Mouse (Mus musculus) hindbrain, embryonic 12.5 days (tissue): Measurements from ENCODE around the gene A4galt. TPM values are rescaled to one million over a fixed set of nuclear protein-coding genes. Genes with fewer than 3 reads are reported as not detected.

ENCODE experiments used
- ATAC-seq: fragments of 200-750 bp; cut with Nextera tagmentation; 2 replicates; pipeline ENCODE4 v1.8.0; 2017; ENCODE audit warnings: moderate TSS enrichment; ENCODE audit not compliant: low FRiP score
- H3K27ac ChIP-seq: fragments of 300-500 bp; sonication (generic); 2 replicates; pipeline ENCODE4 v1.5.1; 2016; ENCODE audit warnings: mild to moderate bottlenecking
- H3K27me3 ChIP-seq: fragments of 300-500 bp; sonication (generic); 2 replicates; pipeline ENCODE4 v1.6.1; 2016; ENCODE audit warnings: mild to moderate bottlenecking
- H3K36me3 ChIP-seq: fragments of 300-500 bp; sonication (generic); 2 replicates; pipeline ENCODE4 v1.6.1; 2016; ENCODE audit warnings: mild to moderate bottlenecking
- H3K4me1 ChIP-seq: fragments of 300-500 bp; sonication (generic); 2 replicates; pipeline ENCODE4 v1.6.1; 2016
- H3K4me2 ChIP-seq: fragments of 300-500 bp; sonication (generic); replicated peaks from 2 replicates; pipeline ENCODE4 v1.6.1; 2016; ENCODE audit warnings: mild to moderate bottlenecking
- H3K4me3 ChIP-seq: fragments of 300-500 bp; sonication (generic); 2 replicates; pipeline ENCODE4 v1.5.1; 2016; ENCODE audit warnings: mild to moderate bottlenecking
- H3K9ac ChIP-seq: fragments of 300-500 bp; sonication (generic); 2 replicates; pipeline ENCODE4 v1.6.1; 2016; ENCODE audit warnings: mild to moderate bottlenecking, moderate library complexity
- H3K9me3 ChIP-seq: fragments of 300-500 bp; sonication (generic); replicated peaks from 2 replicates; pipeline ENCODE4 v1.6.1; 2016; ENCODE audit warnings: mild to moderate bottlenecking
- WGBS: fragments of 180-500 bp; shearing (Covaris S2); methylation state at CpG from one replicate; pipeline ENCODE4 v1.1.7; 2016; 5-methylcytosine and 5-hydroxymethylcytosine counted together
- polyA plus RNA-seq: library from polyadenylated mRNA; unstranded; fragments of >200 nt; fragmentation: Nextera tagmentation; extraction: Ambion mirVana; gene quantifications from 2 replicates; pipeline ENCODE4 v1.2.1, GENCODE M21; 2016

Gene A4galt
- polyA plus RNA-seq, 1 experiment from 2014 or later: 2.0 TPM

DNA sequence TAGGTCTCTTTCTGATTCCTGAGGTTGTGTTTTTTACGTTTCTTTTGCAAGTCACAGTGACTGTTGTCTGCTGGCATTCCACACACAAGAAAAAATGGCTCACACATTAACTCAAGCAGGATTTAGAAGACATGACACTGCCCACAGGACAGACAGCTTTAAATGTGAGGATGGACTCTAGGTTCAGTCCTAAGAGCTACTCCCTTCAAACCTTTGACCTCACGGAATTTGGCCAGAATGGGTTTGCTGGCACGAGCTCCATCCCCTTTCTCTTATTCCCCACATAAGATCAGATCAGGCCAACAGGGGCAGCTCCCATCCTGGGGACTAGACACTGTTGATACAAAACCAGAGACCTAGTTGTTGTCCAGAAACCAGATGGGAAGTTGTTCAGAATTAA, 10.1 kb downstream of the A4galt start:
- Histone ChIP-seq H3K27ac (no peak overlapping the region), H3K4me1 (no peaks in the 10 kb centered on the region), H3K36me3 (no peaks in the 10 kb centered on the region), H3K9me3 (no peaks in the 10 kb centered on the region), H3K9ac (no peak overlapping the region), H3K4me2 (no peak overlapping the region), H3K27me3 (no peaks in the 10 kb centered on the region), H3K4me3 (no peak overlapping the region)
- ATAC-seq: no peak
- 90% methylated on average over 3 of the region's 3 CpGs for WGBS

DNA sequence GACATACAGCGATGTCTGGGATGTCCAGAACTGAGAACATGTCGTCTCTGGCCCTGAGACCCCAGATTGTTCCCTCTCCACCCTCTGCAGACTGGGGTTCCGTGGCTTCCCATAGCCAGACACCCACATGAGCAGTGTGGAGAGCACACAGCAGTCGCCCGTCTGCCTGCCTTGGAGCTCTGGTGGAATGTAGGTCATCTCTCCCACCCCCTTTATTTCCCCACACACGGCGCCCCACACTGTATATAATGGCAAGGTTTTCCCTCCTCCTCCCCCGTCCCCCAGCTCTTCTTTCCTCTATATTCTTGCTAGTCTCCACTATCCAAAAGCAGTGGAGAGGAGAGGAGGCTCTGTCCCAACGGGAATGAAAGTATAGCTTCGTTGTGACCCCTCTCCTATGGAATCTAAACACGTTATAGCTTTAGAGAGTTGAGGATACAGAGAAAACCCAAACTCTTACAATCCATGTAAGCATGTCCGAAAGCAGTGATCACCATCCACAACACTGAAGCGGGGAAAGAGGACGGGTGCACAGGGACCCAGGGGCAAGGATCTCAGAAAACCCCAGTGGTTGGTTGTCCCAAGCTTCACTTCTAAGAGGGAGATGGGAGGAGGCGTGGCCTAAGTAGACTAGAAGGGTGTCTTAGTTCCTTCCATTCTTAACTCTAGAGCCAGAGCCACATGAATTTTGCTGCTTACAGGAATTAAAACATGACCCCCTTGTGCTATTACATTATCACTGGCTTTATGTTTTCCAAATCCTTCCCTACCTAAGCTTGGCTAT, 13.9 kb downstream of the A4galt start:
- ATAC-seq: no peak
- no peak overlapping the region for H3K4me3 ChIP-seq
- 73% methylated on average over 15 of the region's 15 CpGs for WGBS
- no peak overlapping the region for H3K27ac ChIP-seq
- H3K36me3 ChIP-seq: no peaks in the 10 kb centered on the region
- no peaks in the 10 kb centered on the region for H3K27me3 ChIP-seq
- no peaks in the 10 kb centered on the region for H3K9me3 ChIP-seq
- H3K4me1 ChIP-seq: no peaks in the 10 kb centered on the region
- no peak overlapping the region for H3K9ac ChIP-seq
- H3K4me2 ChIP-seq: no peak overlapping the region

DNA sequence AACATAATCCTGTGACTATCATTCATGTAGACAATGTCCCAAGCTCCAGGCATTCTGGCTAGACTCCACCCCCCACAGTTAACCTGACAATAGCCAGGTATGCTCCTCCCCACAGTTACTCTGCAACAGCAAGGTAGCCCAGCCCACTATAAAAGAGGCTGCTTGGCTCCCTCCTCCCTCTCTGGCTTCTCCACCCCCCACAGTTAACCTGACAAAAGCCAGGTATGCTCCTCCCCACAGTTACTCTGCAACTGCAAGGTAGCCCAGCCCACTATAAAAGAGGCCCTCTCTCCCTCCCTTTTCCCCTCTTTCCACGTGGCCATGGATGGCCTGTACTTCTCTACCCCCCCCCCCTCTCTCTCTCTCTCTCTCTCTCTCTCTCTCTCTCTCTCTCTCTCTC, 14.8 kb downstream of the A4galt start:
- Histone ChIP-seq H3K36me3 (no peaks in the 10 kb centered on the region), H3K4me2 (no peak overlapping the region), H3K27ac (no peak overlapping the region), H3K9me3 (no peaks in the 10 kb centered on the region), H3K9ac (no peak overlapping the region), H3K4me3 (no peak overlapping the region), H3K4me1 (no peaks in the 10 kb centered on the region), H3K27me3 (no peaks in the 10 kb centered on the region)
- WGBS: no CpG with 5 or more reads among the region's 1 CpGs
- ATAC-seq: no peak

DNA sequence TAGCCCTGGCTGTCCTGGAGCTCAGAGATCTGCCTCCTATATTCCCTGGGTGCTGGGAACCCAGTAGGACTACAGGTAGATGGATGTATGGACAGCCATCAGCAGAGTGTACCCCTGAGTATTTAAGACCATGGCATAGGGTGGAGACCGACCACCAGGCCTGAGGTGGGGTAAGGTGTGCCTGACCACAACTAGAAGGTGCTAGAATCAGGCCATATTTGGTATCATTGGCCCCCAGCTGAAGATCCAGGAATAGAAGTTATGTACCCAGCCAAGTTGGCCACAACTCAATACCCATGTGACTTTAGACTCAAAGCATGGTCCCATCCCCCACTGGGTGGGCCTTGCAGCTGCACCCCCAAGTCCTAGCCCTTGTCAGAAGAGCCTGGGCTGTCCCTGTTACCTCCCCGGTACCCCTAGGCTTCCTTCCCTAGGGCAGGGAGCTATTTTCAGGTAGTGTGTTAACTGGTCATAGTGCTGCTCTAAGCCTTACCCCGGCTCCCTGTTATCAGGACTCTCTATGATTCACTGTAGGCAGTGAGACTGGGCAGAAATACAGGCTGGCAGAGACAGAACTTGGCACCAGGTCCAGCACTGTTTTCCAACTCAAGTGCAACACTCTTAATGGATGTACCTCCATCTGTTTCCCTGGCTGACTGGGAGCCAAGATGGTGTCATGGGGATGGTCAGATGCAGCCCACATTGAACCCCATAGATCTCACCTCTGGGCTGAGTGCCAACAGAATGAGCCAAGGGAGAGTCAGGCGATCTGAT, 18.2 kb downstream of the A4galt start:
- Histone ChIP-seq H3K9me3 (no peaks in the 10 kb centered on the region), H3K27me3 (no peaks in the 10 kb centered on the region), H3K4me2 (no peak overlapping the region), H3K27ac (no peak overlapping the region), H3K4me3 (no peak overlapping the region), H3K9ac (no peak overlapping the region), H3K4me1 (no peaks in the 10 kb centered on the region), H3K36me3 (no peaks in the 10 kb centered on the region)
- 93% methylated on average over 4 of the region's 4 CpGs for WGBS
- no peak for ATAC-seq

DNA sequence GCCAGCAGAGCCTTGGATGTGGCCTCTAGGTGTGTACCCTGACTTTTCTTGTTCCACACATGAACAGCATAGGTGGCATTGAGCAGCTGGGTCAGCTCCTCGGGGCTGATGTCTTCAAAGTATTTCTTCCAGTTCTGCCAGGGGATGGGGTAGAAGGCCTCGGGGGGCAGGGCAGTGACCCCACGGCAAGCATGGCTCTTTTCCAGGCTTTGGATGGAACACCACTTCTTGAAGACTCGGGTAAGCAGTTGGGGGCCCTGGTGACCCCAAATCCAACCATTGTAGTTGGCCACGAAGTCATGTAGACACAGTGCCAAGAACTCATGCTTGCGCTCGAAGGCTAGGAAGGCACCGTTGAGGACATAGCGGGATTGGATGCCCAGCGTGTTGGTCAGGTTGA, 24.0 kb downstream of the A4galt start:
- Histone ChIP-seq H3K27me3 (no peaks in the 10 kb centered on the region), H3K36me3 (no peaks in the 10 kb centered on the region), H3K4me2 (no peak overlapping the region), H3K4me1 (peaks cover 21% of the 10 kb centered on the region), H3K9me3 (no peaks in the 10 kb centered on the region), H3K4me3 (no peak overlapping the region), H3K9ac (no peak overlapping the region), H3K27ac (no peak overlapping the region)
- WGBS: 93% methylated on average over 10 of the region's 10 CpGs
- ATAC-seq: no peak

DNA sequence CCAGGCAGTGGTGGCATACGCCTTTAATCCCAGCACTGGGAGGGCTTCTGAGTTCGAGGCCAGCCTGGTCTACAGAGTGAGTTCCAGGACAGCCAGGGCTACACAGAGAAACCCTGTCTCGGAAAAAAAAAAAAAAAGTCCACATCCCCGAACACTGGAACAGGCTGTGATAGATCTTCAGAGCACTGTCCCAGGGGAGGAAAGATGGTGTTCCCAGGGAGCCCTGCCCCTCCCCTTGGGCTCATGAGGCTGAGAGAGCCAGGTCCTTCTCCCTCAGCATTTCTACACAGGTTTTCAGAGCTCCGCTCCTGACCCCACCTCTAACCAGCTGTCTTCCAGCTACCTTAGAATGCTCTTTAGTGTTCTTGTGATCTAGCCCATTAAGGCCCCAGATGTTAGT, 24.7 kb downstream of the A4galt start:
- 78% methylated on average over 5 of the region's 5 CpGs for WGBS
- H3K27ac ChIP-seq: no peak overlapping the region
- H3K9ac ChIP-seq: no peak overlapping the region
- no peak overlapping the region for H3K4me2 ChIP-seq
- no peaks in the 10 kb centered on the region for H3K9me3 ChIP-seq
- peaks cover 21% of the 10 kb centered on the region for H3K4me1 ChIP-seq
- H3K4me3 ChIP-seq: no peak overlapping the region
- H3K27me3 ChIP-seq: no peaks in the 10 kb centered on the region
- ATAC-seq: no peak
- H3K36me3 ChIP-seq: no peaks in the 10 kb centered on the region

DNA sequence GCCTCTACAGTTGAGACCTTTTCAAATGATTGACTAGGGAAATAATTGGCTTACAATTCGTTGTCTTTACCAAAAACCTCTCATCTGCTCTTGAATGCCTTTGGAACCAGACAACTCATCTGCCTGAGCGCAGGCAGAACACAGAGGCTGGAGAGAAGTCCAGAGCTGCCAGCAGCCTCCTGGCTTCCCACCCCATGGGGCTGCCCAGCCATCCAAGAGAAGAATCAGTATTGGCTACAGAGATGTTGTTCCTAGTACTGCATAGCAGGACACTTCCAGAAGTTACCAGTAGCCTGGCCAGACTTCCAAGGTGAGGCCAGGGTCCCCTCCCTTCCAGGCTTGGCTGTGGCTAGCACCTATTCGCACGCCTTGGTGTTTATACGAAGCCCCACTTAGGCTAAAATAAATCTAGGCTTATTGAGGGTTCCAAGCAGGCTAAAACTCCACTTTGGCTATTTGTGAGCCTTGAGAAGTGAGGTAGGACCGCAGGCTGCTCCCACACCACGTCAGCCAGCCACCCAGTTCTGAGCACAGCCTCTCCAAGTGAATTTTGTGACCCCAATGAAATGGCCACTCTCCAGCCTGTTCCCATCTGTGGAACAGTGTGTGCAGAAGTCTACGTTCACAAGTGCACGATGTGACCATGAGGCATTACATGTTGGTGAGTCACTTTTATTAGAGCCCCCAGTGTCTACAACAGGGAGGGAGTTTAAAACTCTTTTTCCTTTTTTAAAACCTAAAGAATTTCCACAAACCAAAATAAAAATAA, 25.3 kb downstream of the A4galt start:
- Histone ChIP-seq H3K4me1 (peaks cover 21% of the 10 kb centered on the region), H3K4me2 (no peak overlapping the region), H3K27me3 (no peaks in the 10 kb centered on the region), H3K4me3 (no peak overlapping the region), H3K9ac (no peak overlapping the region), H3K9me3 (no peaks in the 10 kb centered on the region), H3K27ac (no peak overlapping the region), H3K36me3 (no peaks in the 10 kb centered on the region)
- no peak for ATAC-seq
- 88% methylated on average over 9 of the region's 9 CpGs for WGBS

DNA sequence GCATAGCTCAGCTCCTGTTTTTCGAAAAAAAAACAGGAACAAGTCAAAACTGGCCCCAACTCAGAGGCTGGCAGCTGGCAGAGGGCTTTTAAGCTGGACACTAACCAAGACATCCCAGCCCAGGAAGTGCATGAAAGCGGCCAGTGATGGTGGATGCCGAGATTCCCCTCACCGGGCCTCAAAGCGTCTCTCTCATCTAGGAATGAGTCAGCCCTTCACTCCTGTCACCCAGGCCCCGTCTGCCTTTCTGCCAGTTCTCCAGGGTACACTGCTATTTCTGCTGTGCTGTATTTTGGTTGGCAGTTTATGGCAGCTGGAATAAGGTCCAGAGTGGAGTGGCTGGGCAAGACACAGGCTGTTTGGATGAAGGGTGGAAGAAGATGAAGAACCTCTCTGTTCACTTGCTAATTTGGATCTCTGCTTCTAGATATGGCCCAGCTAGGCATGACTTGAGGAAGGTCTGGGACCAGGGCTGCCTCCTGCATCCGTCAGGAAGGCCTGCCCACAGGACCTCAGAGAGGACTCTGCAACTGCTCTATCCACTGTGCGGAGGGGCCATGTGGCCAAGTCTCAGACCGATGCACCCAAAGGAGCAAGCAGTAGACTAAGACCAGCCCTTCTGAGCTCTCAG, 27.3 kb downstream of the A4galt start:
- Histone ChIP-seq H3K27ac (peak overlapping the region; percentile 68), H3K36me3 (no peaks in the 10 kb centered on the region), H3K9ac (no peak overlapping the region)

DNA sequence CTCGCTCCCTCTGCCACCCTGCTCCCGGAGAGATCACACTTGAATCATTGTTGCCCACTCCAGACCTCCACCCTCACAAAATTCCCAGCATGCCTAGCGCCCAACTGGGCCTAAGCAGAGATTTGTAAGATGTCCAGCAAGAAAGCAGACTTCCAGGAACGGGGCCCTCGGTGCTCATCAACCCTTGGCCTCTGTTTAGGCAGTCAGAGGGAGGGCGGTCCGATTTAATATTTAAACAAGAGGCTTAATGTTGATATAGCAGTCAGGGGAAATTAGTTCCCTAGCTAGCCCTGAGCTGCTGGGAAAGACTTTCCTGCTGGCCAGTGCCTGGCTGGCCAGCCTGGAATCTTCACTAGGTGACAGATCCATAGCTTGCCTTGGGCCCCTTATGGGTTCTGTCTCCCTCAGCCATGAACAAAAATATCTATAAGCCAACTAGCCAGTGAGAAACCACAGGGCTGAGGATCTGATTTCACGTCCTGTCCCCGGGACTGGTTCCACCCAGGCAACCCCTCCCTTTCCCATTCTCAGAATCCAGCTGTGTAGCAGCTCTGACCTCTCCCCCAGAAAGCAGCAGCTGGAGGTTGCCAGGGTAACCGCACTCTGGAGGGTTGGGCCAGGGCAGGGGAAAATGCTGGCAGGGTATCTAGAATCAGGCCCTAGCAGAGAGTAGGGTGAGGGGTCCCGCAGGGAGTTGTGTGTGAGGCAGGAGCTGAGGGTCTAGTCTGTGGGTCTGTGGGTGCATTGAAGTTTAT, 28.2 kb downstream of the A4galt start:
- Histone ChIP-seq H3K4me1 (peaks cover 24% of the 10 kb centered on the region), H3K9me3 (no peaks in the 10 kb centered on the region), H3K36me3 (no peaks in the 10 kb centered on the region), H3K27me3 (no peaks in the 10 kb centered on the region), H3K4me3 (no peak overlapping the region), H3K9ac (no peak overlapping the region), H3K4me2 (peak overlapping the region; percentile 8; the same call in 1 of the 2 replicates), H3K27ac (peak overlapping the region; percentile 68)
- ATAC-seq: no peak
- WGBS: 33% methylated on average over 11 of the region's 11 CpGs

More for the DNA sequence above, 27.3 kb downstream of the A4galt start:
- no peak overlapping the region for H3K4me3 ChIP-seq
- 57% methylated on average over 9 of the region's 9 CpGs for WGBS
- no peak overlapping the region for H3K4me2 ChIP-seq
- no peaks in the 10 kb centered on the region for H3K9me3 ChIP-seq
- H3K4me1 ChIP-seq: peaks cover 24% of the 10 kb centered on the region
- ATAC-seq: no peak
- H3K27me3 ChIP-seq: no peaks in the 10 kb centered on the region

DNA sequence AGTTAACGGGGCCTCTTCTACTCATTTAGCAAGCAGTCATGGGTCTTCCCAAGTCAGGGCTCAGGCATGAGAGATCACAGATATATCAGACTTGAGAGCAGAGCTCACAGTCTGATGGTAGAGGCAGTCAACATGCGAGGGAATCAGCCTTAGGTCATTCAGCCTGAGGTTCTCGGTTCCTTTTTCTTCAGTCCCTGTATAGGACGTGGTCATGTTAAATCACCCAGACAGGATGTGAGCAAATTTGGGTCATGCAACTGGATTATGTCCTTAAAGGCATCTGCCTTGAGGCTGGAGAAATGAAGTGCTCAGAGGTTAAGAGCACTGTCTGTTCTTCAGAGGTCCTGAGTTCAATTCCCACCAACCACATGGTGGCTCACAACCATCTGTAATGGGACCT, 29.9 kb downstream of the A4galt start:
- no peak overlapping the region for H3K4me2 ChIP-seq
- H3K27me3 ChIP-seq: no peaks in the 10 kb centered on the region
- no peak for ATAC-seq
- H3K9me3 ChIP-seq: no peaks in the 10 kb centered on the region
- no peaks in the 10 kb centered on the region for H3K36me3 ChIP-seq
- WGBS: 92% methylated on average over 4 of the region's 4 CpGs
- H3K4me3 ChIP-seq: no peak overlapping the region
- H3K4me1 ChIP-seq: peaks cover 25% of the 10 kb centered on the region
- H3K27ac ChIP-seq: no peak overlapping the region
- H3K9ac ChIP-seq: no peak overlapping the region

DNA sequence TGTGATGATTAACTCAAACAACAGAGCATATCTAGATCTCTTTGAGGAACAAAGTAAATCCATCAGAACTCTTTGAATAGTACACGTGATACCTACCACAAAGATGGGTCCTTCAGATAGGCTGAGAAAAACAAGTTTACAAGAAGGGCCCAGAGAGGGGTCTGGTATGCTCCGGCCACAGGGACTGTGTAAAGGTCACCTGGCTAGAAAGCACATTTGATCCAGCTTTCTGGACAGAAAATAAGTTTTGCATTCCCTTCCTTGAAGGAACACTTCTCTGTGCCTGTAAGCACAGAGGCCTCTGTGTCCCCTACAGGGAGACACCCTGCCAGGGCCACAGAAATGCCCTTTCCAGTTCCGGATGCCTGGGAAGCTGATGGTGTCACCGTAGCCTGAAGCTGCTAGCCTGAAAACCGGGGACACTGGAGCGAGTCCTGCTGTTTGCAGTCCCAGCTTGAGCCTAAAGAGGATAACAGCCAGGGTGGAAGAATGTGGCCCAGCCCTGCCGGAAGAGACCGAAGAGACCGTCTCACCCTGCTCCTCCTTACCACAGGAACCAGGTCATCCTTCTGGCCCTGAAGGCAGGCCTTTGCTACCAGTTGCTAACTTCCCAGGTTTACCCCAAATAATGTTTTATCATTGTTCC, 31.1 kb downstream of the A4galt start:
- Histone ChIP-seq H3K4me1 (peaks cover 35% of the 10 kb centered on the region), H3K27me3 (no peaks in the 10 kb centered on the region), H3K9ac (no peak overlapping the region), H3K4me2 (no peak overlapping the region), H3K27ac (no peak overlapping the region; the same call in 1 of the 2 replicates), H3K4me3 (no peak overlapping the region), H3K9me3 (no peaks in the 10 kb centered on the region), H3K36me3 (no peaks in the 10 kb centered on the region)
- ATAC-seq: no peak
- 54% methylated on average over 9 of the region's 9 CpGs for WGBS
